Mouse (Mus musculus) heart, adult 2 months (tissue): ENCODE results near the gene Ppih.
A peak's percentile ranks its signal among the peaks of the same experiment; 100 is the strongest.

Experiments used
- CTCF ChIP-seq: fragments of 200-600 bp; IDR thresholded peaks from 2 replicates; pipeline ENCODE4 v1.8.1; 2022; ENCODE audit warnings: antibody characterized with exemption, mild to moderate bottlenecking, moderate library complexity
- EP300 ChIP-seq: fragments of 200-500 bp; IDR thresholded peaks from 2 replicates; pipeline ENCODE4 v1.6.1; 2011; ENCODE audit warnings: low read depth, low read length, control low read depth; ENCODE audit not compliant: insufficient read depth
- POLR2A ChIP-seq: fragments of 200-500 bp; IDR thresholded peaks from 2 replicates; pipeline ENCODE4 v1.6.1; 2011; ENCODE audit warnings: mild to moderate bottlenecking, low read depth, low read length, control low read depth; ENCODE audit not compliant: insufficient read depth

DNA sequence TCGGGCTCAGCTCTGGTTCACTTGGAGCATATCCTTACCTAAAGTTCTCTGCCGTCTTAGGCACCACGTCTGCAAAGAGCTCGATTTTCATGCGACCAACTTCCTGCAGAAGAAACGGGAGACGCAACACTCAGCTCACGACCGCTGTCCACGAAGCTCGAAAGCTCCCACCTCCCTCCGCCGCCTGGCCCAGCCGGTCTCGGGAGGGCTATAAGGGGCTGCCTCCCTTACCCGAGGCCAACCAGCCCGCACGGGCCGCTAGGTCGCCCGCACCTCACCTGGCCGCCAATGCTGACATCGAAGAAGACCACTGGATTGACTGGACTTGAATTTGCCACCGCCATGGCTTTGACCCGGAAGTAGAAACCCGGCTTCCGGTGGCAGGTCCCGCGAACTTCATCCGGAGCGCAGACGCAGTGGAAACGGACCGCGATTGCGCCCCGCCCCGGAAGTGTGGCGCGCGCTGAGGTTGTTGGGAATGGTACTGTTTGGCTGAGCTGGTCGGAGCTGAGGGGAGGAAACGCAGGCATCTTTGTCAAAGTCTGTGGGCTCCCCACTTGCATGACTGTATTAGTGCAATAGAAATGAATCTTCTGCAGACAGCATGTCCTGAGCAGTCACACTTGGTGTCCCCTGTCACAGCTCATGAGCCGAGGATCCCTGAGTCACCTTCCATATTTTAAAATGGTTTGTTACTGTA, at the start of gene Ppih:
- TF ChIP-seq CTCF (peak; percentile 17; the same call in 1 of the 2 replicates), POLR2A (peak; percentile 96), EP300 (peak; percentile 75)
